Mouse (Mus musculus) urinary bladder, postnatal 10 days (tissue): ENCODE measurements around the gene Neu4.
"Not testable (repeated sequence)": the region's sequence is repeated elsewhere in the genome, so short reads cannot be mapped to it uniquely, and the experiment has no call there.

ENCODE experiments used
- DNase-seq: peaks from one replicate; pipeline ENCODE4 v3.0.0; 2022; ENCODE audit warnings: low spot score

Neu4 gene

DNA sequence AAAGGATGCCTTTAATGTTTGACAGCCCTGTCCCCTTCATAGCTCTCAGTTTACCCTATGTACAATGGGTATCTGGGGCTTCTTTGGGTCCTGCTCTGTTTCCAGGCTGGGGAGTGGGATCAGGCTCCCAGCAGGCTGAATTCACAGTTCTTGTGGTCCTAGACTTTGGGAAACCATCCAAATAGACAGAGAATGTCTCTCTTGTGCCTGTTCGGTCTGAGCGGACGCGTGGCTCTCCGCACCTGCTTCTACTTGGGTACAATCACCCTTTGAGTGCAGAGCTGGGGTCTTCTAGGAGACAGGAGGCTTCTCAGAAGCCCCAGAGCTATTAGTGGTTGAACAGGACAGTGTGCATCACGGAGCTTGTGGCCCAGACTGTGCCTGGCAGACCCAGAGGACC is at the start of gene Neu4:
Gene Neu4 (plus strand): TSS at position 301 of the 400 bp plus-strand sequence.
- no peak for DNase-seq

GRCm38 (mm10) chr1:93970797-93971196 is 49.5 kb upstream of the Neu4 start:
- not testable (repeated sequence) for DNase-seq

DNA sequence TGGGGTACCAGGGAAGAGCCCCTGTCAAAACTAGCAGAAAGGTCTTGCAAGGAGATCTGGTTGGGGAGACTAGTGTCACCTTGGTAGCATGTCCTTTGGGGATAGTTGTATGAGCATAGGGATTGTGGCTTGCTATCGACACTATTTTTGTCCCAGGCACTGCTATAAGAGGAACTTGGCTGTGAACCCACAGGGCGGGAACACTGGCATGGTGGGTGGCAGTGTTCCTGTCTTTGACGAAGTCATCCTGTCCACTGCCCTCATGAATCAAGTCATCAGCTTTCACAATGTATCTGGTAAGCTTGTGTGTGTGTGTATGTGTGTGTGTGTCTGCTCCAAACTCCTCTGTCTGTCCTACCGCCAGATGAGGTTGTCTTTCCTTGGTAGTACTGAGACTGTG is 44.5 kb upstream of the Neu4 start:
- not testable (repeated sequence) for DNase-seq

- not testable (repeated sequence) for DNase-seq
These were observed 42.0 kb upstream of the Neu4 start for GRCm38 (mm10) chr1:93978287-93978686.

- not testable (repeated sequence) for DNase-seq
These were observed 39.3 kb upstream of the Neu4 start for GRCm38 (mm10) chr1:93980932-93981331.

- no peak for DNase-seq
These were observed 34.1 kb upstream of the Neu4 start for GRCm38 (mm10) chr1:93986167-93986566.

DNA sequence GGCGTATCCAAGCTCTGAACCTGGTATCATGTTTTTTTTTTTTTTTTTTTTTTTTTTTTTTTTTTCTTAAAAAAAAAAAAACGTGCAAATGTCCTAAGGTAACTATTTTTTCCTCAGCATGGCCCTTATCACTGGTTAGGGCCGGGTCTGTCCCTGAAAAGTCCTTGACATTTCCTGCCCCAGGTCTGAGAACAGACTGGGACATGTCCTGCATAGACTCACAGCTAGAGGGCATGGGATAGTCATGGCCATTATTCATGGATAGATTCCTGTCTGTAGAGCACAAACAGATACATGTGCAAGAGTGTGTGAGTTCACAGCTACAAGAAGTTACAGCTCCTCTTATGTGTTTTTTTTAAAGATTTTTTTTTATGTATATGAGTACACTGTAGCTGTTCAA is 31.5 kb upstream of the Neu4 start:
- no peak for DNase-seq

DNA sequence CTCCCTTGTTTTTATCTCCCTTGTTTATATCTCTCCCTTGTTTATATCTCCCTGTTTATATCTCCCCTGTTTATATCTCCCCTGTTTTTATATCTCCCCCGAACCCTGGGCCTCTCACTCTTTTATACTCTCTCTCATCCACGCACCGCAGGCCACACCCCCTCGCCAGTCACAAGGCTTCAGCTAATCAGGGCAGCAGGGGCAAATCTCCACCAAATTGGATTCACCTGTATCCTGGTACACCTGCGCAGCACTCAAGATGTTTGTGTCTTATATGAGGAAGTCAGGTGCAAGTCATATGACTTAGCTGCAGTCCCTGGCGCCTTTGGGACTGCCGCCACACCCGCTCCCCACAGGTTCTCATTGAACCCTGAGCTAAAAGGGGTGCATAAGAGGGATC is 30.0 kb upstream of the Neu4 start, which contains the start of gene Gal3st2c:
Gene Gal3st2c (plus strand): TSS at position 301 of the 400 bp plus-strand sequence.
- not testable (repeated sequence) for DNase-seq

GRCm38 (mm10) chr1:93991068-93991467 is 29.2 kb upstream of the Neu4 start:
- not testable (repeated sequence) for DNase-seq

DNA sequence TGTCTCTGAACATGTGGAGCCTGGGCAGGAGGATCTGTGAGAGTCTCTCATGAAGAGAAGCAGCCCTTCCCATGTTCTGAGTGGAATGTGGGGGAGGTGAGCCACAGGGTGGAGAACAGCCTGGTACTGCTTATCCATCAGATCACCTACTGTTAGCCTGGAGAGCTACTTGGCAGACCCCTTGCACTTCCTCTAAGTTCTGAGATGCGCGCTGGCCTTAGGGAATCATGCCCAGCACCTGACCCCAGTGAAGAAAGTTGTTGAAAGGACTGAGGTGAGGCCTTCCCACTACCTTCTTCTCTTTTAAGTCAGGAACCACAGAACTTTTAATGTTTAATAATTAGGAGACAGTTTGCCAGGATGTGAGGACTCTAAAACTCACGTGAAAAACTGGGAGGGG is 28.8 kb upstream of the Neu4 start:
- DNase-seq, result not testable (repeated sequence)

- no peak for DNase-seq
These were observed 19.2 kb upstream of the Neu4 start for GRCm38 (mm10) chr1:94001023-94001422.

DNA sequence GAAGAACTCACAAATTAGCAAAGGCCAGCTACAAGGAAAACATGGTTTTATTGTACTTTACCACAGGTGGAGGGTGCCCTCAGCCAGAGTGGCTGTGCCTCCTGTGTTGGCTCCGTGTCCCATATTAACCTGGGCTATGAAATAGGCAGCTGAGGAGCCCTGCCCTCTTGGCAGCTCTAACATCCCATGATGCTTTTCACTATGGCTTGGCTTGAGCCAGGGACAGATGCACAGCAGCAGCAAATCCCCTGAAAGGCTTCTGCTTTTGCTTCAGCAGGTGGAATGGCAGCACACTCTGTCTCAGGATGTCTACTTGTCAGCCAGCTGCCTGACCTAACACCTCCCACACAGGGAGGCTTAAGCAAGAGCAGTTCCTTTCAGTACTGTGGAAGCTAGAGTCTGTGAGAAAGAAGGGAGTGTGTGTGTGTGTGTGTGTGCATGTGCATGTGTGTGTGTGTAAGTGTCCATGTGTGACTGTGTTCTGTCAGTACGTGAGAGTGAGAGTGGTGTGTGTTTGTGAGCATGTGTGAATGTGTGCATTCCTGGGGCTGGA is 14.2 kb upstream of the Neu4 start:
- not testable (repeated sequence) for DNase-seq

DNA sequence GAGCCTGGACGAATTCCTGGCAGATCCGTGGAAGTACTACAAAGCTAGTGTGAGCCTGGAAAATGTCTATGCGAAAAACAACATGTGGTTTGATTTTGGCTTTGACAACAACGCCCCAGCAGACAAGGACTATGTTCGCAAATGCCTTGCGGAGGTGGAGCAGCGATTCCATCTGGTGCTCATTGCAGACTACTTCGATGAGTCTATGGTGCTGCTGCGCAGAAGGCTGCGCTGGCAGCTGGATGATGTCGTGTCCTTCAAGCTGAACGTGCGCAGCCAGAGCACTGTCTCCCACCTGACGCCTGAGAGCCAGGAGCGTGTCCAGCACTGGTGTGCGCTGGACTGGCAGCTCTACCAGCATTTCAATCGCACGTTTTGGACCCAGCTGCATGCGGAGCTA is 11.4 kb upstream of the Neu4 start:
- DNase-seq, result not testable (repeated sequence)

DNA sequence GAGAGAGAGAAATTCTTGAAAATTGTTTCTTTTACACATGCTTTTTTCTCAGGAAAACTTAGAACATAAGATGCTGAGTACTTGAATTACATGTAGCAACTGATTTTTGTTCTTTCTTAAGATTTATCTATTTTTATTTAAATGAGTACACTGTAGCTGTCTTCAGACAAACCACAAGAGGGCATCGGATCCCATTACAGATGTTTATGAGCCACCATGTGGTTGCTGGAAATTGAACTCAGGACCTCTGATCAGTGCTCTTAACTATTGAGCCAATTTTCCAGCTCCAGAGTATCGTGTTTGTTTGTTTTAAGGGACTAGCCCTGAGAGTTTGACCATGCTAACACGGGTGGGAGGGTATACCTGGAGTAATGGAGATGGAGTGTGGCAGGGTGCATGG is 8.6 kb upstream of the Neu4 start:
- DNase-seq, result no peak

GRCm38 (mm10) chr1:94027506-94028108 is 7.4 kb downstream of the Neu4 start:
- no peak for DNase-seq

GRCm38 (mm10) chr1:94028741-94029140 is 8.5 kb downstream of the Neu4 start:
- DNase-seq, result no peak

- DNase-seq, result no peak
These were observed 12.9 kb downstream of the Neu4 start for GRCm38 (mm10) chr1:94033075-94033602.

DNA sequence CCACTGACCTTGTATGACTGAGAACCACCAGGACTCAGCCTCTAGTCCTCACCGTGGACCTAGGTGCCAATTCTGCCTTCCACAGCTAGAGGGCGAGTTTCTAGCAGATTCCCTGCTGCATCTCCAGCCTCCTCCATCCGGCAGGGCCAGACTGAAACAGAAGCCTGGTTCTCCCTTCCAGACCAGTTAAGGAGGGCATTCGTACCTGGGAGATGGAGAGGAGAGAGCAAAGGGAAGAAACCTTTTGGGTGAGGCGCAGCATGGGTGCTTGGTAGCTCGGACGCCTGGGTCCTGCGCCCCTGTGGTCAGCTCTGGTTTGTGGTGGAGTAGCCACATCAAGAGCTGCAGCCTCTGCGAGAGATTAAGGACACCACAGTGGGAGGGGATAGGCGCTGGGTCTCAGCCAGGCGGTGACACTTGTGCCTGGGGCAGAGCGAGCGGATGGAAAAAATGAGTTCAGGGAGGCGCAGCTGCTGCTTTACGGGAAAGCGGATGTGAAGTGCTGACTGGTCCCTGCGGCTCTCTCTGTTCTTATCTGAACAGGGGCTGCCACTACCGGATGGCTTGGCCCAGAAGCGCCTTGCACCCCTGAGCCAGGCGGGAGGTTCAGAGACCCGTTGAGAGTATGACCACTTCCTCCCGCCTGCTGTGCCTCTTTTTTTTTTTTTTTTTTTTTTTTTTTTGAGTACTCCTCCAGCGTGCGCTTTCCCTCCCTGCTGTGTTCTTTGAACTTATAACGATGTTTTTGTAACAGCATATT is 14.9 kb downstream of the Neu4 start:
- DNase-seq, result peak; percentile 26

DNA sequence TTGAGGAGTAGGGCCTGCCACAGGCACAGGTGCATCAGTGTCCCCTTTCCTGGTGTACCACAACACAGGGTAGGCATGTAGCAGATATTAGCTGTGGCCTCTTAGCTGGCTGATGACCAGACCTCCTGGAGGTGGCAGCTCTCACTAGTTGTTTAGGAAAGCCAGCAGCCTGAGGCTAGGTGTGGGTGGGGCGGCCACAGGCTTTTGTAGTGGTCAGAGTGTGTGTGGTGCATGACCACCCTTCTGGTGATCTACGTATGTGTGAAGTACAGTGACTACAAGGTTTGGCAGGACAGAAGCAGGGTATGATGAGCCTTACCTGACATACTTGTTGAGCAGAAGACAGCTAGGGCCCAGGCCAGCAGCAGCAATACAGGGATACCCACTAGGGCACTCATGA is 20.1 kb downstream of the Neu4 start:
- no peak for DNase-seq

GRCm38 (mm10) chr1:94045559-94045958 is 25.3 kb downstream of the Neu4 start:
- no peak for DNase-seq

GRCm38 (mm10) chr1:94046544-94046943 is 26.3 kb downstream of the Neu4 start:
- no peak for DNase-seq

- DNase-seq, result no peak
These were observed 30.9 kb downstream of the Neu4 start for GRCm38 (mm10) chr1:94051104-94051503.

DNA sequence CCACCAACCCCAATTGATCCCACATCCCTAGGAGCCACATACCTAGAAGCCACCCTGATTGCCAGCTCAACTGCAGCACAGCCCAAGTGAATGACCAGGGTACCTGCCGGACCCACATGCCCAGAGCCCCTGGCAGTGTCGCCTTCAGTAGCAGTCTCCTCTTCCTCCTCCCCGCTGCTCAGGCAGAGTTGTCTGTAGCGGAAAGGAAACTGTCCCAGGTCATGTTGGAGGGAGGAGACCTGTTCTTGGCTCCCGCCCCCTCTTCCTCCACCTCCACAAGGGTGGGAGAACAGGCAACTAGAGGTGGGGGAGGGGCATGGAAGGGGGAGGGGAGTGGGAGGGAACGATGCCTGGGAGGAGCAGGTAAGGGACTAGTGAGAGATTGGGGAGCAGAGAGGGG is 32.1 kb downstream of the Neu4 start, which contains the start of gene Pdcd1:
Gene Pdcd1 (minus strand): TSS at position 181 of the 400 bp plus-strand sequence.
- no peak for DNase-seq
